Mouse (Mus musculus): Measurements from ENCODE around the gene Gm49776. TPM values are rescaled to one million over a fixed set of nuclear protein-coding genes. Genes with fewer than 3 reads are reported as not detected.

The Gm49776 gene
- not detected in 2 replicates for polyA plus RNA-seq (2012; rRNA removed; ENCODE audit: low replicate concordance)

DNA sequence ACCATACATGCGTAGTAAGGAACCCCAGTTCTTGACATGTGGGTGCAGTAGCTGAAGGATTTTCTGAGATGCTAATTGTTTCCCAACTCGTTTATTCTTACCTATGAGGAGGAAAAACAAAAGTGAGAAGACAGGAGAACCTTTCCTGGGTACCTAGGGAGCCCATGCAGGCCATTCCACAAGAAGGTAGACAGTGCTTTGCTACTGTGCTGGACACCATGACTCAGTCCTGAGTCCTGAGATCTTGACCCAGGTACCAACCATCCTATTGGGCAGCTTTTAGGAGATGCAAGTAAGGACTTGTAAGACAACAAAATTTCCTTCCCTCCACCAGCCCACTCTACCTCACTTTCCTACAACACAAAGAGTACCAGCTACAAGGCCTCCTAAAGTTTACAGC is at the start of gene Gm49776:
Gene Gm49776, minus strand, starts transcription at position 101 of the 400 bp plus-strand sequence.

DNA sequence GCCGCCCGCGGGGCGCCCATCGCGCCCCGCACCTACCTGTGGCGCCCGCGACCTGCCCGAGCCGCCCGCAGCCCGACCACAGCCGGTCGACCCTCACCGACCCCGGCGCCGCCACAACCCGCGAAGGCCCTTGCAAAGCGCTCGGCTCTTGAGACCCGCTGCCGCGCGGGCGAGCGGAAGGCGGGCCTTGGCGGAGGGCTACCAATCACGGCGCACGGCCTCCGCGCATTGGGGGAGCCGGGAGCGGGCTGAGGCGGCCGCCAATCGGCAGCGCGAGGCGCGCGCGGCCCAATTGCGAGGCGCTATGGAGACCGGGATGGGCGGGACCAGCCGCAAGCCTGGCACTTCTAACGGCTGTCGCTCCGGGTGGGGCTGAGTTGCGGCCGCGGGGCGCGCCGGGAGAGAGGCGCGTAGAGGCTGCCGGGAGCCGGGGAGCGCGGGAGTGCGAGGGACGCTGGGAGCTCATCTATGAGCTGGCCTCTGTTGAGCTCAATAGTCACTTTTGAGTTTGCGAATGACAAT is 31.0 kb upstream of the Gm49776 start, which contains the start of gene Dgcr8:
Gene Dgcr8, minus strand, starts transcription at position 180 of the 522 bp plus-strand sequence.

DNA sequence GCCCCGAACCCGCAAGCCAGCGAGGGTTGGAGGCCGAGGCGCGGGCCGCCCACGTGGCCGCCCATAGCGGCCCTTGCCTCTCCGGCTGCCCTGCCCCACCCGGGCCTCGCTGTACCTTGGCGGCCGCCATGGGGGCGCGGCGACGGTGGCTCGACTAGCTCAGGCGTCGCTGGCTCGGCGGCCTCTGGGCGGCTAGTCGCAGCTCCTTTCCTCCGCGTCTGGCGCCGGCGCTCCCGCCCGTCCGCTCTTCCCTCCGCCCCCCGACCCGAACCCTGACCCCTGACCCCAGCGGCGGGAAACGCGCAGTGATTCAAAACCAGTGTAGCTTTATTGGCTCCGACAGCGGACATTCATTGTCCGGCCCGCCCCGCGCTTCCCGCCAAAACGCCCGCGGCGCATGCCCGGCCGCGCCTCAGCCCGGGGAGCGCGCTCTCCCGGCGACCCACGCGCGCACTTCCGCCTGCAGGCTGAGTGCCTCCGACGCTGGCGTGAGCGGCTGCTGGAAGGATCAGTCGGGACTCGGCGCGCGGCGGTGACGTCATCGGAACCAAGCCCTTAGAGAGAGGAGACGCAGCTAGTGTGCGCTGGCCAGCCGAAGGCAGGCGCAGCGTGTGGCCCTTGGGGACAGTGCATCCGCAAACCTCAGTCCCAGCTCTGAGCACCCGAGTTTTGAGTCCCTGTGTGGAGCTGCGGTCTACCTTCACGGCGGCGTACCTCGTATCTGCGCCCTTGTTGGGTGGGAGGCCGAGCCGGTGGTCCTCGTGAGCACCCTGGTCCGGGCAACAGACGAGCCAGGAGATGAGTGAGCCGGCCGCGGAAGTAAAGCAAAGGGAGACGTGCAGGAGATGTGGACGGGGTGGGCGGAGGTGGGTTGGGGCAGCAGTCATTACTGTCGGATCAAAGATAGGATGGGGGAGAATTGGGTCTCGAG is 9.4 kb downstream of the Gm49776 start, which contains the start of the genes Trmt2a and Ranbp1:
Gene Trmt2a, plus strand, starts transcription at position 247 of the 931 bp plus-strand sequence.
Gene Ranbp1, minus strand, starts transcription at position 300 of the 931 bp plus-strand sequence.

DNA sequence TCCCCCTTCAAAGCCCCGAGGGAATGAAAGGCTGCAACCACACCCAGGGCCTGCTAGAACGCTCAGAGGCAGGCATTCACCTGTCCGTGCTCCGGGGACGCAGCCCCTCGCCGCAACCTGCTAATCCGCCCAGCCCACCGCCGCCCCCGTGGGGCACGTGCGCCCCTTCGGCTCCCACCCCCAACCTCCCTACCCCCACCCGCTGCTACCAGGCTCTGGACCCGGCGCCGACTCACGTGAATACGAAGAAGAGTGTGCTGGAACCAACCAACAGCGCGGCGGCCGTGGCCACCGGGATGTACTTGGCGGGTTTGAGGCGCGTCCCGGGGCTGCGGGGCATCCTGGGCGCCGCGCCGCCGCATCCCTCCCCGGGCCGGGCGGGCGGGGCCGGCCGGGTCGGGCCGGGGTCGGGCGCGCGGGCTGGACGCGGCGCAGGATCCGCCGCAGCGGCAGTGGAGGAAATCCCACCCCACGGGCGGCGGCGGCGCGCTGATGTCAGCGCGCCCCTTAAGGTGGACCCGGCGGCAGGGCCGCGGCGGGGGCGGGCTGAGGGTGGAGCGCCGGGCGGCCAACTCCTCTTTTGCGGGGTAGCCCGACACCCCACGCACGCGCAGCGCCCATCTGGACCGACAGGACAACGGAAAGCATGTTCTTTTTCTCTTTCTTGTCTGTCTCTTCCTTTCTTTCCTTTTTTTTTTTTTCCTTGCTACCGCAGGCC is 23.3 kb downstream of the Gm49776 start, which contains the start of gene Zdhhc8:
Gene Zdhhc8, minus strand, starts transcription at position 466 of the 718 bp plus-strand sequence.

DNA sequence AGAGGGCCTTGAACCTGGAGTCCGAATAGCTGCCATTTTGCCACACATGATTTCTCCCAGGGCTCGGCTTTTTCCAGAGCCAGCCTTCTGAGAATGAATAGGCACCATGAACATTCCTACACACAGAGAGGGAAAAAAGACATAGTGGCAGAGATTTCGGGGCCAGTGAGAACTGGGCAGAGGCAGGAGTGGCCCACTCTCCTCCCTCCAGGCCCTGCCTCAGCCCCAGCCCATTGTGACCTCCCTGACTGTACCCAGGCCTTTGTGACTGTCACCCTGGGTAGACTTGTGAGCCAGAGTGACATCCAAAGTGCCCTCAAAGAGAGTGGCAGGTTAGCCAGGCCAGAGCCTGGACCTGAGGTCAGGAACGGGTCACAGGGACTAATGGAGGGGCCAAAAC is 40.5 kb downstream of the Gm49776 start, which contains the start of gene Ccdc188:
Gene Ccdc188, plus strand, starts transcription at position 301 of the 400 bp plus-strand sequence.

Other genes with a start within 250 kb of the Gm49776 start
- 88.4 and 98.1 TPM in 2 replicates for gene Dgcr6, start 205.5 kb downstream of the Gm49776 start, polyA plus RNA-seq (2012; rRNA removed; ENCODE audit: low replicate concordance)
- gene Prodh, start 168.1 kb downstream of the Gm49776 start, polyA plus RNA-seq (2012; rRNA removed; ENCODE audit: low replicate concordance), result 38.0 and 55.1 TPM in 2 replicates
- 1.0 and 6.5 TPM in 2 replicates for gene Rtn4r, start 130.7 kb downstream of the Gm49776 start, polyA plus RNA-seq (2012; rRNA removed; ENCODE audit: low replicate concordance)
- gene Ccdc188, start 40.4 kb downstream of the Gm49776 start, polyA plus RNA-seq (2012; rRNA removed; ENCODE audit: low replicate concordance), result not detected in 2 replicates
- gene Zdhhc8, start 23.2 kb downstream of the Gm49776 start, polyA plus RNA-seq (2012; rRNA removed; ENCODE audit: low replicate concordance), result 43.9 and 80.8 TPM in 2 replicates
- gene Trmt2a, start 9.6 kb downstream of the Gm49776 start, polyA plus RNA-seq (2012; rRNA removed; ENCODE audit: low replicate concordance), result 54.7 and 82.4 TPM in 2 replicates
- 27.0 and 76.4 TPM in 2 replicates for gene Ranbp1, start 9.6 kb downstream of the Gm49776 start, polyA plus RNA-seq (2012; rRNA removed; ENCODE audit: low replicate concordance)
- 18.0 and 38.7 TPM in 2 replicates for gene Dgcr8, start 30.9 kb upstream of the Gm49776 start, polyA plus RNA-seq (2012; rRNA removed; ENCODE audit: low replicate concordance)
- gene Tango2, start 89.8 kb upstream of the Gm49776 start, polyA plus RNA-seq (2012; rRNA removed; ENCODE audit: low replicate concordance), result 33.7 and 50.1 TPM in 2 replicates
- gene Arvcf, start 89.9 kb upstream of the Gm49776 start, polyA plus RNA-seq (2012; rRNA removed; ENCODE audit: low replicate concordance), result 15.8 and 25.0 TPM in 2 replicates
- 25.2 and 48.2 TPM in 2 replicates for gene Txnrd2, start 168.1 kb upstream of the Gm49776 start, polyA plus RNA-seq (2012; rRNA removed; ENCODE audit: low replicate concordance)
- gene Comt, start 168.5 kb upstream of the Gm49776 start, polyA plus RNA-seq (2012; rRNA removed; ENCODE audit: low replicate concordance), result 612 and 1,090 TPM in 2 replicates
- 8.7 and 18.0 TPM in 2 replicates for gene Gnb1l, start 240.4 kb upstream of the Gm49776 start, polyA plus RNA-seq (2012; rRNA removed; ENCODE audit: low replicate concordance)
- 2.6 and 15.8 TPM in 2 replicates for gene Rtl10, start 240.6 kb upstream of the Gm49776 start, polyA plus RNA-seq (2012; rRNA removed; ENCODE audit: low replicate concordance)

All from subcutaneous adipose tissue, adult 2 months (tissue).